Mouse (Mus musculus) midbrain, embryonic 13.5 days (tissue): ENCODE measurements around the gene Elavl2. TPM values are rescaled to one million over a fixed set of nuclear protein-coding genes. Genes with fewer than 3 reads are reported as not detected.

Source experiments
- microRNA-seq: library from miRNA; unstranded; fragments of <30 nt; microRNA quantifications from one replicate; pipeline ENCODE4, GENCODE M21; 2016
- polyA plus RNA-seq: library from polyadenylated mRNA; unstranded; fragments of >200 nt; fragmentation: Nextera tagmentation; extraction: Ambion mirVana; gene quantifications from 2 replicates; pipeline ENCODE4 v1.2.1, GENCODE M21; 2015

The Elavl2 gene
- polyA plus RNA-seq, 1 experiment from 2014 or later = 128 TPM

Small RNAs within 50 kb of the gene (microRNA-seq; reads per million reads assigned to microRNA genes)
- gene Mir6402 = not detected
